Mouse (Mus musculus): ENCODE measurements around the gene Trpv4.

Trpv4 gene

DNA sequence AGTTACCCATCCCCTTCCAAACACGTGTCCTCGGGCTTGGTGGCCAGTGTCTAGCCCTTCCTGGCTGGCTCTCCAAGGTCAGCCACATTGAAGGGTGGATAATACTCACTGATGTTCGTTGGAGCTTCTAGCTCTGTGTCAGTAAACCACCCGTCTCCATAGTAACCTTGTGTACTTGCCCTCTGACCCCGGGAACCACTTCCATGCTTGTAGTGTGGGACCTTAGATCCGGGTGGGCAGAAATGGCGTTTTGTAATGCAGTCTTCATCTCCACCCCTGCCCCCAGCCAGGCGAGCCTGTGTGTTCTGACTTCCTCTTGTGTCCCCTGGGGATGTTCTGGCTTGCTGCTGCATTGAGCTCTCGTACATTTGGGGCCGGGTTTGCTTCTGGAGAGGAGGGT is 61.6 kb downstream of the Trpv4 start:
- in situ Hi-C loops (cut with MboI; ENCODE audit: low pct_unique_long_range_greater_than_20kb in 1 of 2, low sequenced_read_pairs in 2 of 2, unreplicated experiment in 1 of 2): no loop called here

DNA sequence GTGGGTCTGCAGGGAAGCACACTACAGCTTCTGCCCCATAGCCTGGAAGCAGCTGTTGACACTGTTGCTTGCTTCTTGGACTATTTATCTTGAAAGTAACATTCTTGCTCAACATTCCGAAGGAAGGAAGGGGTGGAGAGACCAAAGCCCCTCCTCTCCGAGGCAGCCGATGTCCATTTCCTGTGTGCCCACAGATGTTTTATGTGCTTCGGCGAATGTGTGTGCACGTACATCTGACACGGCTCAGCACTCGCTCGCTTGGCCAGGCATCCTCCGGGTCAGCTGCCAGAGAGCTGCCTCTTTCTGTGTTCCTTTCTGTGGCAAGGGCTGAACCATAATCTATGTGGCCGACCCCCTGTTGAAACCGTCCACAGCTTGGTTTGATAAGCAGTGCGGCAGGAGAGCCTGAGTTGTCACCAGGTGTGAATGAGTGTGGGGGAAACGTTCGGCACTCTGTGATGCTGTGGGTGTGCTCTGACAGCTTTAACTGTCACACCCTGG is 63.4 kb downstream of the Trpv4 start:
- in situ Hi-C loops (cut with MboI; ENCODE audit: low pct_unique_long_range_greater_than_20kb in 1 of 2, low sequenced_read_pairs in 2 of 2, unreplicated experiment in 1 of 2): no loop called here

DNA sequence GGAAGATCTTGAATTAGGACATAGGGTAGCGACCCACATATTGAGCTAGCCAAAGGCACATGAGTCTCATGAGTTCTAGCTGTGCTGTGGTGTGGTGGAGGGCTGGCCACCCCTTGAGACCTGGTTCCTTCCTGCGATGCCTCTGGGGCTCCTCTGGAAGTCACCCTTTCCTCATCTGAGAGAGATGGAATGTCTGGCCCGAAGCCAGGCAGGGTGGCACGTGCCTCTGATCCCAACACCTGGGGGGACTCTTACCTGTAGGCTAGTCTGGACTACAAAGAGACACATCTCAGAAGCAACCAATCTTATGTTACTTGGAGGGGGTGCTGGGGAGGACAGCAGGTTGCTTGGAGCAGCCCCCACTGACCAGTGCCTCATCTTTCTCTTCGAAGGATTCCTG is 64.3 kb downstream of the Trpv4 start:
- in situ Hi-C loops (cut with MboI; ENCODE audit: low pct_unique_long_range_greater_than_20kb in 1 of 2, low sequenced_read_pairs in 2 of 2, unreplicated experiment in 1 of 2): no loop called here

DNA sequence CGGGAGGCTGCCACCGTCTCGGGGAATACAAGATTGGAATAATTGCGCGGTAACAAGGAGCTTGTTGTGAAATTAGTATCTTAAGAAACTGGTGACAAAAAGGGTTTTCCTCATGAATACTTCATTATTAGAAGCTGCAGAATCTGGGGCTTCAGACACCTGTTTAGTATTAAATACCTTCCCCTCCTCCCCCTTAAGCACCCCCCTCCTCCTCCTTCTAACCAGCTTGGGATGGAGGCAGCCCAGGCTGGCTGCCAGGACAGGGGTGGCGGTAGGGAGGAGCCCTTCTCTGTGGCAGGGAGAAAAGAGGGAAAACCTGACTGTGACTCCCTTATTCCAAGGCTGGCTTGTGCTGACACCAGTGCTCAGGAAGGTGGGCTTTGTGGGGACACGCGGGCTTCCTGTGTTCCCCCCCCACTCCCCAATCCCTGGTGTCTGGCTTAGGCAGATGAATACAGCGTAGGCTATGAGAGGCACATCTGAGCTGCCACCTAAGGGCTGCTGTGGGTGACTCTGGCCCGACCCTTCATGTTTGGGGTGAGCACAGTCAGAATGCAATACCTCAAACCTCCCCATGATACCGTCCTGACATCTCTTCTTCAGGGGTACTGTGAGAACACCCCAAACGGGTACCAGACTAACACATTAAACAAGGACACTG is 64.9 kb downstream of the Trpv4 start:
- in situ Hi-C loops (cut with MboI; ENCODE audit: low pct_unique_long_range_greater_than_20kb in 1 of 2, low sequenced_read_pairs in 2 of 2, unreplicated experiment in 1 of 2): no loop called here

DNA sequence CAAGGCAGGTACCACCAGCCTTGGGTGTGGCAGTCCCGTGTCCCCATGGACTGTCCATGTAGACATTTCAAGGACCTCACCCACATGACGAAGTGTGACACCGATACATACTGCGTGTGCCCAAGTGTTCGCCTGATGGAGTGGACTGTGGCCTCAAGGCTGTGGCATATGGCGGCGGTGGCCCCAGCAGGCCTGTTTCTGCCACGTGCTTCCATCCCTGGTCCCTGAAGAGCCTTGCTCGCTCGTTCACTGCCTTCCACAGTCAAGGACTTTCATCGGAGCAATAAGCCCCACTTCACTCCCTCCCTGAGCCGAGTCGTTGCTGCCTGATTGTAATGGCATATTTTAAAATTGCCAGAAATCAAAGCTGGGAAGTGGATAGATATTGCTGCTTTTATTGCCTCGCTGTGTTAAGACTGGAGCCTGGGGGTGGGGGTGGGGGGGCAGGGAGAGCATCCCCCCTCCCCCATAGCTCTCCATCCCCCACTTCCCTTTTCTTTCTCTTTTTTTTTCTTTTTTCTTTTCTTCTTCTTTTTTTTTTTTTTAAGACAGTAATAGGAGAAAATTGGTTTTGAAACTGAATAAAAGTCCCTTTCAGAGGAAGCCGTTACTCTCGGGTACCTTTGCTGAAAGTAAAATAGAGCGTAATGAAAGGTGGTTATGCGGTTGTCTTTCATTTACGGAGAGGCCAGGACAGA is 65.6 kb downstream of the Trpv4 start:
- in situ Hi-C loops (cut with MboI; ENCODE audit: low pct_unique_long_range_greater_than_20kb in 1 of 2, low sequenced_read_pairs in 2 of 2, unreplicated experiment in 1 of 2): no loop called here

DNA sequence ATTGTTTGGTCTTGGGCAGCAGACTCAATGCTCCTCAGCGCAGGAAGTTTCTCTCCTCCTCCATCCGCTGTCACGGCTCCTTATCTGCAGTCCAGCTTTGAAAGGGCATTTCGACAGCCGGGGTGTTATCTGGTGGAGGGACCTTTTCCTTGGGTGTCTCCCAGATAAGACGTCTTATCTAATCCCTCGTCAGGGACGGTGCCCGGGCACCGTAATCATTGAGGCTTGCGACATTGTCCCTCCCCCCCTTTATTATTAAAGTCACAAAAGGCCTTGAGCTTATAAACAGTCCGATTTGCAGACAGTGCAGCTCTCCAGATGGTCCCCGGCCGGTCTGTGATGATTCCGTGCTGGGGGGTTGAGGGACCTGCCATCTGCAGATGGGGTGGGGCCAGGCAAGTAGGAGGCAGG is 67.1 kb downstream of the Trpv4 start:
- in situ Hi-C loops (cut with MboI; ENCODE audit: low pct_unique_long_range_greater_than_20kb in 1 of 2, low sequenced_read_pairs in 2 of 2, unreplicated experiment in 1 of 2): no loop called here

DNA sequence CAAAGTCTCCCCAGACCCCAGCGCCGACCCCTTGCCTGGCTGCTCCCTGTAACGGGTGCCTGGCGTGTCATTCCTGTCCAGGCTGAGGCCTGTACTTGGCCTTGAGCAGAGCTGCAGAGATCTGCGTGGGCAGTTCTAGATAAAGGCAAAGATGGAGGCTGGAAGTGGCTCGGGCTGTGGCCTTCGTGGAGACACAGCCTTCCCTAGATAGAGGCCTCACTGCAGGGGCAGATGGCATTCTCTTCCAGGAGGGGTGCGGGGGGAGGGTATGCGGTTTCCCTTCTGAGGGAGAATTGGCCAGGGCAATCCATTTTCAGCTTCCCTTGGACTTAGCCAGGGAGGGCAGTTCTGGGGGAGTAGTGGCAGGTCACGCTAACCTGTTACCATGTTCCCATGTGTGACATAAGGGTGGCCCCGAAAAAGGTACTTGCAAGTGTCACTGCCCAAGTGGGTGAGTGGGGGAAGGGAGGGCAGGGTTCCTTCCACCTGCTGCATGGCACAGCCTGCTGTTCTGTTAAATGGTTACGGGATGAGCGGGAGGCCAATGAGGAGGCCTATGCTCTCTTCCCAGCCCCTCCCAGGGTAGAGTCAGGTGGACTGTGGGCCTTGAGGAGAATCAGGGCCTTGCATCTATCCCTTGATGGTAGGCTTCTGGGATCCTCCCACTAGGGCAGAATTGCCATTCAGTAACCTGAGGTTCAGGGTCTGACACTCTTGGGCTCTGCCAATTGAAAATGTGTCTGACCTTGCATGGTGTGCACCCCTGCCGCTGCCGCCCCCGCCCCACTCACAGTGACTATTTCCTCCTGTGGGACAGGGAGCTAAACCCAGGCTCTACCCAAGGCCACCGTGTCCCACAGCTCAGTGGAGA is 67.9 kb downstream of the Trpv4 start:
- in situ Hi-C loops (cut with MboI; ENCODE audit: low pct_unique_long_range_greater_than_20kb in 1 of 2, low sequenced_read_pairs in 2 of 2, unreplicated experiment in 1 of 2): no loop called here

DNA sequence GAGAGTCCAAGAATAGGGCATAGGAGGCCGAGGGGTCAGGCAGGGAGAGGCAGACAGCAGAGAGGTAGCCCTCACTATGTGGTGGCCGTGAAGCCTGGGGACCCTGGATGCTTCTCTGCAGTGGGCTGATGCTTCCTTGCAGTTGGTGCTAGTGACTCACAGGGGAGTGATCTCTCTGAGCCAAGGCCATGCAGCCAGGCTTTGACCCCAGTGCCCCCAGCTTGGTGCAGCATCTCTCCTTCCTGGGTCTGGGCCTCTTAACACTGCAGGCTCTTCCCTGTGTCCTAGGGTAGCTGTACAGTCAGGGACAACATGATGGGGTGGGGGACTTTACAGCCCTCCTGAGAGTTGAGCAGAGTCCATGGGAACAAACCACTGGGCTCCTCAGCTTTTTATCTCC is 68.8 kb downstream of the Trpv4 start:
- in situ Hi-C loops (cut with MboI; ENCODE audit: low pct_unique_long_range_greater_than_20kb in 1 of 2, low sequenced_read_pairs in 2 of 2, unreplicated experiment in 1 of 2): no loop called here

DNA sequence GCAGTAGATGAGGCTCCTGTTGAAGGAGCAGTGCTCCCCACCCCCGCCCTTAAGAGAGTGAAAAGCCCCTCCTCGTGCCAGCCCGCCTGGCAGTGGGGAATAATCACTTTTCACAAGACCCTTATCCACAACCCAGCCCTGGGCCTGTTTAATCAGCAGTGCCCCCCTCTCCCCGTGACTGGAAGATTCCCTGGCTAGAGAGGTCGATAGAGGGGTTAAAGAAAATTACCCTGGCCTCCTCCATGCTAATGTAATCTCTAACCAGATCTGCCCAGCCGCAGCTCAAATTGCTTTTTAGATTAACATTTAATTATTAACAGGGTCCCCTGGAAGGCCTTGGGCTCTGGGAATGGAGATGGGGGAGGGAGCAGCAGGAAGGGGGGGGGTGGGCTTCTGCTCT is 69.2 kb downstream of the Trpv4 start:
- in situ Hi-C loops (cut with MboI; ENCODE audit: low pct_unique_long_range_greater_than_20kb in 1 of 2, low sequenced_read_pairs in 2 of 2, unreplicated experiment in 1 of 2): no loop called here

DNA sequence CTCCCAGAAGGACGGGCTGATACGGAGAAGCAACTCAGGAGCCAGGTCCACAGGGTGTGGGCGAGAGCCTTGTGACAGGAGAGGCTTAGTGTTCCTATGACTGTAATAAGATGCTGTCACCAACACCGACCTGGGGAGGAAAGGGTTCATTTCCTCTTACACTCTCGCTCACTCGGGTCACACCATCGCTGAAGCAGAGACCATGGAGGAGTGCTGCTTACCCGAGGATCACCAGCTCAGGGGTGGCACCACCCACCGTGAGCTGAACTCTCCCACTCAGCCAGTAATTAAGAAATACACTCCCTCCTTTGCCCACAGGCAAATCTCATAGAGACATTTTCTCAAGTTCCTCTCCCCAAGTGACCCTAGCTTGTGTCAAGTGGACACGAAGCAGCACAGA is 69.8 kb downstream of the Trpv4 start:
- in situ Hi-C loops (cut with MboI; ENCODE audit: low pct_unique_long_range_greater_than_20kb in 1 of 2, low sequenced_read_pairs in 2 of 2, unreplicated experiment in 1 of 2): no loop called here

DNA sequence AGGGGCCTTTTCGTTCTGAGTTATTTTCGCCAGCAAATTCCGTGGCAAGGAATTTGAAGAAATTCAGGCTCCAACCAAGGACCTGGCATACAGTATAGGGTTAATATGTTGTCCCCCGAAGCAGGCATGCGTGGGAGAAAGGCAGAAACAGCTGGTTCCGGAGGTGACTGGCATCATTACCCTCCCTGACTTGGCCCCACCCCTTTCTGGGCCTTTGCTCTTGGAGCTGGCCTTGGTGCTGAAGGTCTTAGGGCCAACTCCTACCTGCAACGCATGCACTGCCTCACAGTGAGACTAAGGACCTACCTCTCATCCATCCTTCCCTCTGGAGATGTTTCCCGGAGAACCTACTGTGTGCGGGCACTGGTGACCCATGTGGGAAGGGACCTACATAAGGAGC is 70.3 kb downstream of the Trpv4 start:
- in situ Hi-C loops (cut with MboI; ENCODE audit: low pct_unique_long_range_greater_than_20kb in 1 of 2, low sequenced_read_pairs in 2 of 2, unreplicated experiment in 1 of 2): no loop called here

DNA sequence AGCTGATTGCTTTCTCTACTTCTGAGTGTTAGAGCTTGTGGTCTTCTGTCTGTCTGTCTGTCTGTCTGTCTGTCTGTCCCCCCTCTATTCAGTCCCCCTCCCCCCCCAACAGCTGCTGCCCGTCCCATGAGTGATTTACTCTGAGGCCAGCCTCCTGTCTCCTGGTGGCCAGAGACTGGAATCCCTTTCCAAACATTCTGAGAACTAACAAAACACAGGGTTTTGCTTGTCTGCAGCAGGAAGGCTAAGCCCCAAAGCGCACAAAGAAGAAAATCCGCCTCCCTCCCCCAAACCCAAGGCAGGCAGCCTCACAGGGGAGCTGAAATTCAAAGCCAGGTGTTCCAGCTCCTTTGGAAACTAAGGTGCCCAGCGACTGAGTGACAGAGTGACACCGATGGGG is 72.5 kb downstream of the Trpv4 start:
- in situ Hi-C loops (cut with MboI; ENCODE audit: low pct_unique_long_range_greater_than_20kb in 1 of 2, low sequenced_read_pairs in 2 of 2, unreplicated experiment in 1 of 2): no loop called here

DNA sequence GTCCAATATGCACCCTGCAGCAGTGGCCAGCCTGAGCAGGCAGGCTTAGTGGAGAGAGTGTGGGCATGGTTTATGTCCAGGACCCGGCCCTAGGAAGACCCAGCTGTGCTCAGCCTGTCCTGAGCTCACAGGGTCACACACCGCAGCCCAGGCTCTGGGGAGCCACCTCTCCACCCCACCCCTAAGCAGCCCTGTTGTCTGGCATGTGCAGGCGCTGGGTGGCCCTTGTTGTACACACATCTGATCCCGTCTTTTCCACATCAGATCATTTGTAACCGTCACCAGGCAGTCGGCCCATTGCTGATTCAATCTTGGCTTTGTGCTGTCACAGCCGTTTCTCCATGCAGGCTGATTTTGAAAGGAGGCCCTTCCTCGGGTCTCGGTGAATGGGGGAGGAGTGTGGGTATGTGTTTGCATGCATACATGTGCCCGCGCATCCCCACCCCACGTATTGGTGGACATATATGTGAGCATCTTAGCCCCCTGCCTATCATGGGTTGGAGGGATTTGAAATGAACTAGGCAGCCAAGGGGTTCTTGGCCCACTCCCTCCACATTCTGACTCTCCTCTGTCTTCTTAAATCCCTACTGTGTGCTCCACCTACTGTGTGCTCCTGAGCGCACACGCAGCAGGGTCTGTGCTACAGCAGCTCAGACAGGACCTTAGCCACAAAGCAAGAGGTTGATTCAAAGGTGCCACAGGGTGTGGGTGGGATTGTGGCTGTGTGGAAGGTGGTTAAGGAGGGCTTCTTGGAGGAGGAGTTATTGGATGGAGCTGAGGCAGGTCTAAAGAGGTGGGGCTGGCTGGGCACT is 73.7 kb downstream of the Trpv4 start:
- in situ Hi-C loops (cut with MboI; ENCODE audit: low pct_unique_long_range_greater_than_20kb in 1 of 2, low sequenced_read_pairs in 2 of 2, unreplicated experiment in 1 of 2): no loop called here

DNA sequence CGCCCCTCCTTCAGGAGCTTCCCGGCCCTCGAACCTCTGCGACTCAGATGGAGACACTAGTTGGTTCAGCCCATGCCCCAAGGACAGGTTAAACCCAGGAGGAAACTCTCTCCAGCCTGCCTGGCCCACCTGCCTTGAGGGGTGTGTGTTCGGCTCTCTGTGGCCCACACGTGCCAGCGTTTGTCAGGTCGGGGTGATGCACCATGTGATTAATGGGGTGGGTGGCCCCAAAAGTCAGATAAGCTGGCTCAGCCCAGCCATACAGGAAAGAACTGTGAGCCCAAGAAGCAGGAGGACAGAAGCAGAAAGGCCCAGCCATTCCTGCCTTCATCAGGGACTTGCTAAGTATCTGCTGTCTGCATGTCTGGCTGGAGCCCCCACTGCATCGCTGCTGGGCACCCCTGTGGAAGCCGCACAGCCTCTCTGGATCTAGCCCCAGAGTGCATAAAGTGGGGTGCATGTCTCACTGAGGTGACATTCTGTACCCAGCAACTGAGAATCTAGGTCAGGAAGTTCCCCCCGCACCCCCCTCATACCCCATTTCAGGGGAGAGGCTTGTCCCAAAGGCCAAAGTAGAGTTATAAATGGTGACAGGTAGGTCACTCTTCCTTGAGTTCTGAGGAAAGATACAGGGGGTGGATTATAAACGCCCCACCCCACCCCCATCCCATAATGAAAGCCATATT is 74.6 kb downstream of the Trpv4 start:
- in situ Hi-C loops (cut with MboI; ENCODE audit: low pct_unique_long_range_greater_than_20kb in 1 of 2, low sequenced_read_pairs in 2 of 2, unreplicated experiment in 1 of 2): no loop called here

DNA sequence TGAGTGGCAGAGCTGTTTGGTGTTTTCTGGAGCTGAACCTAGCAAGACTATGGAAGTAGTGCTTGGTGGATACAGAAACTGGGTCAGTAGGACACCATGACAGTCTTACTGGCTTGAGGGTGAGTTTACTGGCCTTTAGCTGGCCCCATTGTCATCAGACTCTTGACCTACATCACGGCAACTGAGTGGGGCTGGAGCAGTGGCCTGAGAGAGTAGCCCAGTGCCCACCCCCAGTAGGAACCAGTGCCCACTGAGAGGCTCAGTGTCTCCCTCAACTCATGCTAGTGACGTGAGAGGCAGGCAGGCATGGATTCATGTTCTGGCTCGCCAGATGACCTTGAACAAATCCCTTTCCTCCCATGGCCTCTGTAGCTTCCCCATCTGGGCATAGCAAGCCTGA is 75.2 kb downstream of the Trpv4 start:
- in situ Hi-C loops (cut with MboI; ENCODE audit: low pct_unique_long_range_greater_than_20kb in 1 of 2, low sequenced_read_pairs in 2 of 2, unreplicated experiment in 1 of 2): no loop called here

DNA sequence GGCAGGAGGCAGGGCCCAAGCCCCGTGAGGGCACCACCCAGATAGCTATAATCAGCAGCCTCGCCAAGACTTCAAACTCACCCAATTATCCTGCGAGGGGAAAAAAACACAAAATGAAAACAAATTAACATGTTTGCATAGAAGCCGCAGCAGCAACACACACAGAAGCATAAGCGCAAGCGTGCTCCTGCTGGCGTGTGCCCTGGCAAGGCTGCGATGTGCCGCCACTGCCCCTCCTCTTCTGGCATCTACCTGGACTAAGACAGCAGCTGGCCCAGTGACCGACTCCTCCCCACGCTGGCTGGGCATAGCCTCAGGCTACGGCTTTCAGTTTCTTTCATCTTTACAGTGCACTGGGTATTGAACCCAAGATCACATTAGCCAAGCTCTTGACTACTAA is 76.7 kb downstream of the Trpv4 start:
- in situ Hi-C loops (cut with MboI; ENCODE audit: low pct_unique_long_range_greater_than_20kb in 1 of 2, low sequenced_read_pairs in 2 of 2, unreplicated experiment in 1 of 2): no loop called here

DNA sequence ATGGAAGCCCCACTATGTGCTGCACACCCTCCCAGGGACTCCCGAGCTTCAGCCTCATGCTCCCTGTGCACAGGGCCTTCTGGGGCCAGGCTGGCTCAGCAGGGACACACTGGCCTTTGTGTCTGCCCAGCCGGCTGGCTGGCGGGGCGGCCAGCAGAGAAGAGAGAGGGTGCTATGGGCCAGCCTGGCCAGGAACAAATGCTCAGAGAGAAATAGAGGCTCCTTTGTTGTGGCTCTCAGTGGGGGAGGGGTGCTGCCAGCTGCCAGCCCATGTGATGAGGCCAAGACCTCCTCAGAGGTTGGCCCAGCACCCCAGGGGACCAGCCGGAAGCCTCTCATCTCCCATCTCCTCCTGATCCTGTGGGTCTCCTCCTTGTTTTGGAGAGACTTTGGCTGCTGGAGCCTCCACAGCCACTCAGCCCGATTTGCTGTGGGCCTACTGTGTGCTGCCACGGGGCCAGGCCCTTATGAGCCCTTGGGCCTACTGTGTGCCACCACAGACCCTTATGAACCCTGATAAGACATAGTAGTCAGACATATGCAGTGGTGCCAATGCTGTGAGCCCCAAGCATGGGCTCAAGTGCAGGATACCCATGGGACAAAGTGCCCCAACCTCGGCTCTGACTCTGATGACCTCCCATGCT is 78.4 kb downstream of the Trpv4 start:
- in situ Hi-C loops (cut with MboI; ENCODE audit: low pct_unique_long_range_greater_than_20kb in 1 of 2, low sequenced_read_pairs in 2 of 2, unreplicated experiment in 1 of 2): no loop called here

DNA sequence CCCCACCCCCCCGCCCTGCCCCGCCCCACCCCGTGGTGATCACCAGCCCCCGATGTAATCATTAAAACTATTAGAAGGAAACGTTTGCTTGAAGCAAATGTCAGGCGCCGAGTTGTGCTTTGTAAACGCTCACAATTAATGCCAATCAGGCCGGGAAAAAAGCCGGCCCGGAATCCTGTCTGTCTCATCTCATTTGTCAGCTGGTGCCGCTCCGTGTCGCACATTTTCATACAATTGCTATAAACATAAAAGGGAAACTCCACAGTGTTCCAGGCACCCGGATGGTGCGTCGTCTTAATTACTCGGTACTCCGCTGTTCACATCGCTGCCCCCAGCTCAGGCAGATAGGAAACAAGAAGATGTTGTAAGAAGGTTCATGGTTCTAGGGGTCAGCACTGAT is 79.9 kb downstream of the Trpv4 start:
- in situ Hi-C loops (cut with MboI; ENCODE audit: low pct_unique_long_range_greater_than_20kb in 1 of 2, low sequenced_read_pairs in 2 of 2, unreplicated experiment in 1 of 2): no loop called here
